Mouse (Mus musculus) monocyte, adult 5-6 weeks (primary cell): Measurements from ENCODE around the gene Ube2q2. TPM values are rescaled to one million over a fixed set of nuclear protein-coding genes. Genes with fewer than 3 reads are reported as not detected.
"Not testable (repeated sequence)": the region's sequence is repeated elsewhere in the genome, so short reads cannot be mapped to it uniquely, and the experiment has no call there.

Source experiments
- ATAC-seq: fragments of 153-309, 156-312 bp; replicated peaks from 2 replicates; pipeline ENCODE4 v1.8.0; 2017; ENCODE audit warnings: mild to moderate bottlenecking; ENCODE audit not compliant: low TSS enrichment, insufficient number of reproducible peaks, severe bottlenecking, poor library complexity, low FRiP score
- total RNA-seq: library from RNA; stranded (forward); fragments of 200-1000, 200-491, 200-594 nt; gene quantifications from 3 replicates; pipeline ENCODE4 v1.2.3, GENCODE M21; 2017

The Ube2q2 gene
- total RNA-seq = 39.7 to 49.5 TPM (median 44.0 TPM) in 3 replicates

- no peak for ATAC-seq
These were observed at the start of gene Ube2q2 for GRCm38 (mm10) chr9:55148854-55149498. Ube2q2 (plus strand) TSS chr9:55148854.

- no peak for ATAC-seq
These were observed 47.5 kb upstream of the Ube2q2 start for GRCm38 (mm10) chr9:55101117-55101516.

- ATAC-seq = no peak
These were observed 46.3 kb upstream of the Ube2q2 start for GRCm38 (mm10) chr9:55102186-55102835.

- ATAC-seq = no peak
These were observed 45.6 kb upstream of the Ube2q2 start for GRCm38 (mm10) chr9:55102931-55103630.

- peak; percentile 93 for ATAC-seq
These were observed 38.4 kb upstream of the Ube2q2 start for GRCm38 (mm10) chr9:55110059-55110834.

- not testable (repeated sequence) for ATAC-seq
These were observed 37.8 kb upstream of the Ube2q2 start for GRCm38 (mm10) chr9:55110835-55111217.

GRCm38 (mm10) chr9:55114752-55115151, 33.9 kb upstream of the Ube2q2 start:
- ATAC-seq = no peak

- no peak for ATAC-seq
These were observed 31.2 kb upstream of the Ube2q2 start for GRCm38 (mm10) chr9:55117293-55118055.

GRCm38 (mm10) chr9:55122586-55122985, 26.1 kb upstream of the Ube2q2 start:
- ATAC-seq = no peak

GRCm38 (mm10) chr9:55125735-55126134, 22.9 kb upstream of the Ube2q2 start:
- ATAC-seq = no peak

GRCm38 (mm10) chr9:55126295-55126694, 22.4 kb upstream of the Ube2q2 start:
- ATAC-seq = no peak

- no peak for ATAC-seq
These were observed 16.8 kb upstream of the Ube2q2 start for GRCm38 (mm10) chr9:55131851-55132250.

GRCm38 (mm10) chr9:55136576-55136975, 12.1 kb upstream of the Ube2q2 start:
- ATAC-seq = no peak

GRCm38 (mm10) chr9:55137112-55137511, 11.5 kb upstream of the Ube2q2 start:
- ATAC-seq = no peak

GRCm38 (mm10) chr9:55139958-55140357, 8.7 kb upstream of the Ube2q2 start:
- ATAC-seq = no peak

- peak; percentile 51 for ATAC-seq
These were observed 1.0 kb downstream of the Ube2q2 start for GRCm38 (mm10) chr9:55149499-55150278.

GRCm38 (mm10) chr9:55150279-55150726, 1.6 kb downstream of the Ube2q2 start:
- ATAC-seq = no peak

- ATAC-seq = no peak
These were observed 2.4 kb downstream of the Ube2q2 start for GRCm38 (mm10) chr9:55151096-55151495.
